Mouse (Mus musculus) liver, adult (tissue): ENCODE data around the gene Fam189a1.

Experiments
- GATA4 ChIP-seq: IDR thresholded peaks from 2 replicates; pipeline ENCODE4 v1.6.1; 2014; ENCODE audit warnings: mild to moderate bottlenecking, low read length; ENCODE audit not compliant: insufficient replicate concordance

Fam189a1 gene

GRCm38 (mm10) chr7:64959087-64959486 is 197.3 kb downstream of the Fam189a1 start:
- no peak for TF ChIP-seq GATA4

GRCm38 (mm10) chr7:64952181-64952580 is 204.2 kb downstream of the Fam189a1 start:
- no peak for TF ChIP-seq GATA4

DNA sequence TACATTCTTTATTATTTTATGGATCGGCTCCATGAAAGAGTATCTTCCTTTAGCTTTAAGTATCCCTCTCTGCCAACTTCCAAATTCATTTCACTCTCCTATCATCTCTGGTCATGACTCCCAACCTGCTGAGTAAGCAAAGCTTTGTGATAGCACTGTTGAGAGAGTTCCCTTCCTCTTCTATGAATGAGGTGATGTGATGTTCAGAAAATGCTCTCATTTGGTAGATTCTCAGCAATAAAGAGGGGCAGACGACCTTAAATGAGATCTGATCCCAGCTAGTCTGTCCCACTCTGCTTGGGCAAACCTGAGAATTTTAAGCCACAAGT is 205.6 kb downstream of the Fam189a1 start:
- no peak for TF ChIP-seq GATA4

GRCm38 (mm10) chr7:64949910-64950770 is 206.2 kb downstream of the Fam189a1 start:
- TF ChIP-seq GATA4 = no peak

GRCm38 (mm10) chr7:64949465-64949864 is 206.9 kb downstream of the Fam189a1 start:
- TF ChIP-seq GATA4 = no peak

DNA sequence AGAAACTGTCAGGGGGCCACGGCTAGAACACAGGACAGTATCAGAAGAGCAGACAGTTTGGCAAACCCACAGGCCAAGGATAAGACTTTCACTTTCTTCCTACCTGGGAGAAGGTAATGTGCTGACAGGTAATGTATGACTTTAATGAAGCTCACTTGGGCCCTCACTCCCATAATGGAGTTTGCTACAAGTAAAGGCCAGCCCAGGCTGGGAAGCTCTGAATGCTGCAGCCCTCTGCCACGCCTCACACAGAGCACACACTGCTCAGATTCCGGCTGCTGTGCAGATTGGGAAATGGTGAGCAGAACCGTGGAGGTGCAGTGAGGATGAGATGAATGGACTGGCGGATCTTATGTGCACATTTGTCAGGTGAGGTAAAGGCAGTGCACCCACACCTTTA is 211.7 kb downstream of the Fam189a1 start:
- no peak for TF ChIP-seq GATA4

- no peak for TF ChIP-seq GATA4
These were observed 212.2 kb downstream of the Fam189a1 start for GRCm38 (mm10) chr7:64944175-64944574.

- TF ChIP-seq GATA4 = no peak
These were observed 219.4 kb downstream of the Fam189a1 start for GRCm38 (mm10) chr7:64936927-64937326.

DNA sequence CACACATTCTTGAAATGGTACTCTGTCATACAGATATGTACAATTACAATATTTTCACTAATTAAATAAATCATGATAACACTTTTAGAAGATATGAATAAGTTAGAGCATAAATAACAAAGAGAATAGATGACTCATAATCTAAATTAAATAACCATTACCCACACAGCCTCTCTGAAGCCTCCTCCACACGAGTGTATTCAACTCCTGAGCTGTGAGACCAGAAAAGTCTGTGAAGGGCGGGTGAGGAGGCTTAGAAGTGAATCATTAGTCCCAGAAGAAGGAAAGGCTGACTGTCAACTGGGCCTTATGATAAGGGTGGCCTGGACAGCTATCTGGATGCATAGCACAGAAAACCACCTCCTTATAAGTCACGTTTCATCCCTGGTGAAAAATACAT is 222.3 kb downstream of the Fam189a1 start:
- no peak for TF ChIP-seq GATA4

- TF ChIP-seq GATA4 = no peak
These were observed 225.4 kb downstream of the Fam189a1 start for GRCm38 (mm10) chr7:64930980-64931379.

- no peak for TF ChIP-seq GATA4
These were observed 232.5 kb downstream of the Fam189a1 start for GRCm38 (mm10) chr7:64923918-64924317.

GRCm38 (mm10) chr7:64921189-64921588 is 235.2 kb downstream of the Fam189a1 start:
- no peak for TF ChIP-seq GATA4

DNA sequence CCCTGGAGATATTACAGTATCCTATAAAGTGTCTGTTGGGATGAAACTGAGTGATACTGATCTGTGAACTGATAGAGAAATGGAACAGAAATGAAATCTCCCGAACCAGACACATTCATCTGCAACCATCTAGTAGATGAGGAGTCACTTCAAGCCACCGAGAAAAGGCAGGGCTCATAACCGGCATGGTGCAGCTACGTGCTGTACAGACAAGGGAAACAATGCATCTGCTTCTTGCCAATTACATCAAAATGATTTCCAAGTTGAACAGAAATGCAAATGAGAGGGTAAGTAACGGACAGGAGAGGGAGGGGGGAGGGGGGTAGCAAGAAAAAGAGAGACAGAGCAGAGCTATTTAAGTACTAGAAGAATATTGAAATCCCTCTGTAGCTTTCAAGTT is 235.6 kb downstream of the Fam189a1 start:
- no peak for TF ChIP-seq GATA4

- TF ChIP-seq GATA4 = no peak
These were observed 239.7 kb downstream of the Fam189a1 start for GRCm38 (mm10) chr7:64916654-64917053.

- TF ChIP-seq GATA4 = no peak
These were observed 241.2 kb downstream of the Fam189a1 start for GRCm38 (mm10) chr7:64915121-64915520.

GRCm38 (mm10) chr7:64911945-64912344 is 244.4 kb downstream of the Fam189a1 start:
- no peak for TF ChIP-seq GATA4

DNA sequence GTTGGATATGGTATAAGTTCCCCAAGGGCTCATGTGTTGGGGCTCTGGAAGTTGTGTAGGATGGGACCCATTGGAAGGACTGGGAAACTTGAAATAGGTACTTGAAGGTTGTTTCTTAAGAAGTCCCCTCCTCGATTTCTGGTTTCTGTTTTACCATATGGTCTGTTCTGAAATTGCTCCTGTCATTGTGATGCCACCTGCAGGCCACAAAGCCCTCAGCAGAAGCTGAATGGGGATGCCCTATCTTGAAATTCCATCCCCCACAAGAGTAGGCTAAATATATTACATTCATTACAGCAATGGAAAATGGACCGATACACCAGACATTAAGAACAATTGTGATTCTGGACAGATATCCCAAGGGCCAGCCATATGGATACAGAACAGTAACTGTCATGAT is 246.2 kb downstream of the Fam189a1 start:
- TF ChIP-seq GATA4 = no peak
